Mouse (Mus musculus): ENCODE results near the gene Srebf1.

The Srebf1 gene

GRCm38 (mm10) chr11:60202710-60203638 is 19.4 kb downstream of the Srebf1 start:
- no peak for DNase-seq

GRCm38 (mm10) chr11:60200384-60200783 is 22.0 kb downstream of the Srebf1 start:
- DNase-seq: no peak

- DNase-seq: peak; percentile 91 to 96
These were observed 22.6 kb downstream of the Srebf1 start for GRCm38 (mm10) chr11:60199702-60200184.

- DNase-seq: no peak
These were observed 23.7 kb downstream of the Srebf1 start for GRCm38 (mm10) chr11:60198651-60199050.

GRCm38 (mm10) chr11:60197998-60198619 is 24.3 kb downstream of the Srebf1 start:
- no peak for DNase-seq

GRCm38 (mm10) chr11:60196344-60196743 is 26.0 kb downstream of the Srebf1 start:
- DNase-seq: no peak

GRCm38 (mm10) chr11:60195108-60195507 is 27.3 kb downstream of the Srebf1 start:
- peak in 1 of 2 experiments; percentile 53 for DNase-seq

GRCm38 (mm10) chr11:60193556-60193955 is 28.8 kb downstream of the Srebf1 start:
- no peak for DNase-seq

- no peak for DNase-seq
These were observed 29.8 kb downstream of the Srebf1 start for GRCm38 (mm10) chr11:60192534-60192933.

- no peak for DNase-seq
These were observed 32.2 kb downstream of the Srebf1 start for GRCm38 (mm10) chr11:60190055-60190641.

GRCm38 (mm10) chr11:60189501-60190040 is 32.8 kb downstream of the Srebf1 start:
- DNase-seq: peak in 1 of 2 experiments; percentile 57

GRCm38 (mm10) chr11:60188275-60188853 is 34.0 kb downstream of the Srebf1 start:
- DNase-seq: no peak

- DNase-seq: no peak
These were observed 35.3 kb downstream of the Srebf1 start for GRCm38 (mm10) chr11:60187070-60187469.

- DNase-seq: no peak
These were observed 36.8 kb downstream of the Srebf1 start for GRCm38 (mm10) chr11:60185396-60186231.

GRCm38 (mm10) chr11:60184346-60185325 is 37.7 kb downstream of the Srebf1 start:
- DNase-seq: no peak

GRCm38 (mm10) chr11:60182741-60183140 is 39.6 kb downstream of the Srebf1 start:
- DNase-seq: no peak

- peak; percentile 94 to 95 for DNase-seq
These were observed 40.2 kb downstream of the Srebf1 start for GRCm38 (mm10) chr11:60182116-60182670.

GRCm38 (mm10) chr11:60178506-60178905 is 43.9 kb downstream of the Srebf1 start:
- DNase-seq: peak; percentile 66 to 89

GRCm38 (mm10) chr11:60178005-60178404 is 44.4 kb downstream of the Srebf1 start:
- no peak for DNase-seq

Data from kidney, postnatal 25 days (tissue).